Mouse (Mus musculus) embryonic fibroblast, embryonic 13.5 days (primary cell): ENCODE measurements around the gene Tex12. TPM values are rescaled to one million over a fixed set of nuclear protein-coding genes. Genes with fewer than 3 reads are reported as not detected.

Experiments
- H3K27ac ChIP-seq: 2 replicates; pipeline ENCODE4 v1.5.1; 2012; ENCODE audit warnings: low read length, control low read depth, inconsistent platforms; ENCODE audit not compliant: insufficient read depth
- H3K4me1 ChIP-seq: 2 replicates; pipeline ENCODE4 v1.6.1; 2011; ENCODE audit warnings: low read length; ENCODE audit not compliant: control insufficient read depth, insufficient read depth
- H3K4me3 ChIP-seq: 2 replicates; pipeline ENCODE4 v1.5.1; 2011; ENCODE audit warnings: mild to moderate bottlenecking, control low read depth, low read length; ENCODE audit not compliant: insufficient read depth
- CTCF ChIP-seq: IDR thresholded peaks from 2 replicates; pipeline ENCODE4 v1.5.1; 2011; ENCODE audit warnings: mild to moderate bottlenecking, control low read depth, low read length, moderate library complexity, borderline replicate concordance; ENCODE audit not compliant: insufficient read depth
- POLR2A ChIP-seq: IDR thresholded peaks from 2 replicates; pipeline ENCODE4 v1.6.1; 2011; ENCODE audit warnings: low read depth, mild to moderate bottlenecking, control low read depth, low read length, moderate library complexity
- polyA plus RNA-seq: library from polyadenylated mRNA; stranded (reverse); fragments of >200 nt; gene quantifications from 2 replicates; pipeline ENCODE4 v1.2.4, GENCODE M21; 2011; ENCODE audit warnings: low read depth; ENCODE audit not compliant: missing spikeins, insufficient read length

Tex12 gene
- polyA plus RNA-seq, 1 experiment, result not detected

DNA sequence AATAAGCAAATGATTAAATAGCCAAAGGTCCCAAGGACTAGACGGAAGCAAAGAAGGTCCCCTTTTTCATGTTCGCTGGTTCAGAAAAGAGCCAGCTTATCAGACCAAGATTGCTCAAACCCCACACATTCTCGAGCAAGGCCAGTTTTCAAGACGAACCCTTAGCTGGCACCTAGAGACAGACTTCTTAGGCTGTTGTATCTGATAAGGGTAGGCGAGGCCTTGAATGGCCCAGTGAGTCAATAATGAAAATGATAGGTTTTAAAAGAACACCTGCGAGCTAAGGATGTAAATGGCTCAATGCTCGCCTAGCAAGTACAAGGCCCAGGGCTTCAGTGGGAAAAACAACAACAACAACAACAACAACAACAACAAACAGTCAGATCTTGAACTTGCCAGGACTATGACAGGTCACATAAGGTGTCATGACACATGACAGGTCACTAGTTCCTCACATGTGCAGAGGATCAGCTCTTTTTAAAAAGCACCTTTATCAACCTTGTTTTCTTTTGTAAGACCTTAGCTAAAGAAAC lies 24.5 kb downstream of the Tex12 start:
- no peaks in the 10 kb centered on the region for H3K4me1 ChIP-seq
- H3K27ac ChIP-seq, result no peak overlapping the region
- H3K4me3 ChIP-seq, result no peak overlapping the region
- TF ChIP-seq CTCF (no peak), POLR2A (no peak)

DNA sequence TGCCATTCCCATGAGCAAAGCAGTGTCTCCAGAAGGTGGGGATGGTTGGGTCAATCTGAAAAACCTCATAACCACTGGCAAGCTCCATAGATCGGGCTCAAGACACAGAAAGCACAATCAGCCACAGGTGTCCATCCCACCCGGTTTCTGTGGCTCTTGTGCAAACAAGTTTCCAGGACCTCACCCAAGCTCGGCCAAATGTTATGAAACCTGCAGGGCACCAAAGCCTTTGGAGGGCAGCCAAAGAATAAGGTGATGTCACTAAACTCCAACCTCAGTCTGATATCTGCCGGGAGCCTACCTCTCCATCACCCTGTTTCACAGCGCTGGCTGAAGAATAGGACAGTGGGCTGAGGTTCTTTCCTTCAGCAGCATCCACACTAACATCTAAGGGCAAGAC lies 25.2 kb downstream of the Tex12 start:
- TF ChIP-seq CTCF, result no peak
- TF ChIP-seq POLR2A, result no peak
- H3K4me1 ChIP-seq, result no peaks in the 10 kb centered on the region
- H3K27ac ChIP-seq, result no peak overlapping the region
- H3K4me3 ChIP-seq, result no peak overlapping the region

DNA sequence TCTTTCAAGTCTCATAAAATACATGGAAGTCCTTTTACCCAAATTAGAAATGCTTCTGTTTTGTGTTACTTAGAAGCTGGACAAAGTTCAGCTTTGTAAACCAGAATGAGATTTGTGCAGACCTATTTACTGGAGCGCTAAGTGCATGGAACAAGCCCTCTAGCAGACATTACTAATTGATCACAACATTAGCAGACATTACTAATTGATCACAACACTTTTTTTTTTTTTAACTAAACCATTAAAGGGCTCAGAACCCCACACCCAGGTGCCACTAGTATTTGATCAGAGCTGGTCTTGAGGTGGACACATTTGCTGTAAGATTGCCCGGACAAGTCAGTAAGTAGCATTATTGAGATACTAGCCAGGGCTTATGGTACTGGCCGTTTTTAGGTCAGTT lies 27.3 kb downstream of the Tex12 start:
- Histone ChIP-seq H3K4me1 (no peaks in the 10 kb centered on the region), H3K4me3 (no peak overlapping the region), H3K27ac (no peak overlapping the region)
- no peak for TF ChIP-seq POLR2A
- TF ChIP-seq CTCF, result no peak

DNA sequence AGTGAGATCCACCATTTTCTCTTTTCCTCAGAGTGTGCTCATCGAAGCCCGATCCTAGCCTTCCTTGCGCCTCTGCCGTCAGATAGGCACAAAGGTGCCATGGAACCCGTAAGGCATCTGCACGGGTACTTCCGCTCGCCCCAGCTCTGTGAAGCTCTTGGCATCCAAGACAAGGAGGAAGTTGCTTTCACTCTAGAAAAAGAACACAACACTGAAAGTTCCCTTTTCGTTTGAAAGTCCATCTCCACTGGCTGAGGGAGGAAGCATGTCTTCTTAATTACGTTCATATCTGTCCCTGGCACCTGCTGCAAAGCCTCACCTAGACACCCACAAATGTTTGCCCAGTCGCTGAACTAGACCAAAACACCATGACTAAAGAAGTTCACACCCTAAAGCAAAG lies 27.8 kb downstream of the Tex12 start:
- H3K4me3 ChIP-seq, result no peak overlapping the region
- TF ChIP-seq CTCF (no peak), POLR2A (no peak)
- H3K27ac ChIP-seq, result no peak overlapping the region
- no peaks in the 10 kb centered on the region for H3K4me1 ChIP-seq

DNA sequence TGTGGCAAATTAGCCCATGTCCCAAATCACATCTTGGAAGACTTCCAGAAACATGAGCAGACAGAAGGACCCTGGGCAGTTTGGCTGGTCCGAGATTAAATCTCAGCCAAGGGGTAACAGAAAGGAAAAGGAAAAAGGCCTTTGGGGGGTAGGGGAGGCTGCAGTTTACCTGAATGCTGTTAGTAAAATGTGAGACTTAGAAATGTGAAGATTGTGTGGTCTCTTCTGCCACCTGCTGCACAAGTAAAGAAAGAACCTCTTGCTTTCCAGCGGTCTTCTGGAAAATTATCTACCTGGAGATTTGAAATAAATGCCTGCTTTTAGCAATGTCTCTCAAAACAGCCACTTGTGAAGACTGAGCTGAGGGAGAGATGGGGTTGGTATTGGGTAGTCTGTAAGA lies 30.2 kb downstream of the Tex12 start:
- H3K4me3 ChIP-seq, result no peak overlapping the region
- no peak for TF ChIP-seq CTCF
- TF ChIP-seq POLR2A, result no peak
- no peak overlapping the region for H3K27ac ChIP-seq
- H3K4me1 ChIP-seq, result peaks cover 7% of the 10 kb centered on the region

DNA sequence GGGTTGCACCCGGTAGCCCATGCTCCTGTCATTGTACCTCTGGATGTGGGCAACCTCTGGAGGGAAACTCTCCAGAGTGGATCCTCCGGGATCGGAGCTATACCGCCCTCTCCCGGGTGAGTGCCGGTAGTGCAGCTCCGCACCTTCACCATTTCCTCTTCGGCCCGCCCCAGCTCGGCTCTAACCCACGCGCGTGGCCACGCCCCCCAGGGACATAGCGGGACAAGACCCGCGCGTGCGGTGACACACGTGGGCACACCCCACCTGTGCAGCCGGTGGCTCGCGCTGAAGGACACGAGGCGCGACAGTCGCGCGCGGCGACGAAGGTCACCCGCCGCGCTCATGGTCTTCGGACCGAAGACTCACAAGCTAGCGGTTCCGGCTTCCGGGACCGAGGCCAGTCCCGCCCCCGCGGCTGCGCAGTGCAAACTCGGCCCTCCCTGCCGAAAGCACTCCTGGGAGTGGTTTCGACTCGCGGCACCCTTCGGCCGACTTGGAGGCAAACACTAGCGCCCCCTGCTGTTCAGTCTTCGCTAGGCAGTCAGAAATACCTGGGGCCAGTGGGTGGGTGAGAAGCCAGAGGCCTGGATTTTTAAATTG lies 32.7 kb downstream of the Tex12 start, which contains the start of gene Pts:
TSS of gene Pts (minus strand) at position 432 of the 600 bp plus-strand sequence.
- Histone ChIP-seq H3K27ac (0 out of 2 replicates have a peak within 1 kb of the TSS, but pooled peaks have one; percentile 37), H3K4me1 (peaks cover 7% of the 10 kb centered on the region), H3K4me3 (peak within 1 kb of the TSS; percentile 68)
- TF ChIP-seq CTCF (peak; percentile 71), POLR2A (peak; percentile 94)

DNA sequence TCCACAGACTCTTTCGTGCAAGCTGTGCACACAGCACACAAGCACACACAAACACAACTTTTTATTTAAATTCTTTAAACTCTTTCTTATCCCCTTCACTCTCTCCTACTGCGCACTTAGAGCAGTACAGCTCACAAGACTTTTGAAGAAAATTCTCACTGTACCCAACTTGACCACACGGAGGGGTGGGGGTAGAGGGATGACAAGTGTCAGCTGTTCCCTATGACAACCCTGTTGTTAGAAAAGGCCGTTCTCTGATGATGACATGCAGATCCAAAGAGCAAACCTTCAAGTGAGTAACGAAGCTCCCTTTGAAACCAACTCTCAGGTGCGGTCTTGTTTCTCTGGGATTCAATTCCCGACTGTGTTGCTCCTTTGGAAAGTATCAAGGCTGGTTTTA lies 33.3 kb downstream of the Tex12 start:
- TF ChIP-seq POLR2A (no peak), CTCF (no peak)
- no peak overlapping the region for H3K27ac ChIP-seq
- peak overlapping the region; percentile 68 for H3K4me3 ChIP-seq
- peaks cover 7% of the 10 kb centered on the region for H3K4me1 ChIP-seq

DNA sequence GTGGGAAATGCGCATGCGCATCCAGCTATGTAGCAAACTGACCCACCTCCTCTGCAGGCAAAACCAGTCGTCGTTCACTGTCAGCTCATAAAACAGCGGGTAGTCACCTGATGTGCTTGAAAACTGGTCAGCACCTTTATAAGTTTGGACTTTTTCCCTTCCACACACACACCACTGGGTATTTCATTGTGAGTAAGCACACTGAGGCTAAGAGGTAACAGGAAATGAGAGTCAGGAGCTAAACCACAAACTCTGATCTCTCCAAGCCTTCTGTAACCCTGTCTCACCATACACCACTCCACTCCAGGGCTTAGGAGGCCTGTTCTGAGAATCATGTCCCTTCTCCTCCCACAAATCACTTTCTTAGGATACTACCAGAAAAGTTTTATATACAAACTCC lies 35.5 kb downstream of the Tex12 start:
- Histone ChIP-seq H3K4me1 (peaks cover 7% of the 10 kb centered on the region), H3K27ac (no peak overlapping the region), H3K4me3 (no peak overlapping the region)
- TF ChIP-seq POLR2A (no peak), CTCF (no peak)

DNA sequence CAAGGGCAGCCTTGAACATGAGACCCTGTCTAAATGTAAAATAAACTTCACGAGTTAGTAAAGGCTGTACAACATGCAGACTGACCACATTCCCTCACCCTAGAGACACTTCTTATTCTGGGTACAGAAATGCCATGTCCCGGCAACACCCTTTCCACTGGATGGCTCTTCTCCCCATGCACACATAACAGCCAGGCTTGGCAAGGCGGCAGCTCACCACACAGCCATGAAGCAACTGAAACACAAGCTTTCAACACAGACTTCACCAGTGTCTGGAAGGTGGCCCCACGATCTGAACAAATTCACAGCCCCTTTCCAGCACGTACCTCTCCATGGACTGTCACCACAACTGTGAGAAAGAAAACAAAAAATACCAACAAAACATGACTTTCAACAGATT lies 36.2 kb downstream of the Tex12 start:
- Histone ChIP-seq H3K27ac (no peak overlapping the region), H3K4me1 (peaks cover 7% of the 10 kb centered on the region), H3K4me3 (no peak overlapping the region)
- no peak for TF ChIP-seq CTCF

DNA sequence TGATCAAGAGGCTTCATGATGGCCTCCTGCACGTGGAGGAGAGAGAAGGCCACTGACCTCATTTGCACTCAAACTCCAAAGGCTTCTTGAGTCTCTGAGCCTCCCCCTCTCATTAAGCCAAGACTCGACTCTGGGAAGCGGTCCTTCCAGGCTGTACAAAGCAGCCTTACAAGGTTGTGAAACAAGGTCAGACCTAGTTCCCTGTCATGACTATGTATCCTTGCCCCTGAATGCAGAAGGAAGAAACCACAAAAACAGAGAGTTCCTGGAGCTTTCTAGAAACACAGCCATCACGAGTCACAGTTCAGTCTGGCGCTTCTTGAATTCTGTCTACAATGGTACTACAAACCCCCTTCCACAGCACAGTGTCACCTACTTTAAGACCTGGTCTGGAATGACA lies 38.6 kb downstream of the Tex12 start:
- Histone ChIP-seq H3K4me1 (peaks cover 3% of the 10 kb centered on the region), H3K27ac (no peak overlapping the region), H3K4me3 (no peak overlapping the region)
- TF ChIP-seq CTCF (no peak), POLR2A (no peak)
